Mouse (Mus musculus) CH12.LX (cell line): Measurements from ENCODE around the gene Fdps. TPM values are rescaled to one million over a fixed set of nuclear protein-coding genes. Genes with fewer than 3 reads are reported as not detected.

ENCODE experiments used
- DNase-seq: peaks from one replicate; pipeline ENCODE4 v3.0.0-alpha.2; 2013; ENCODE audit errors: extremely low read depth
- H3K27ac ChIP-seq: 2 replicates; pipeline ENCODE4 v1.5.1; 2012; ENCODE audit warnings: low read depth, mild to moderate bottlenecking, control low read depth, moderate library complexity; ENCODE audit not compliant: insufficient read depth
- H3K27me3 ChIP-seq: replicated peaks from 2 replicates; pipeline ENCODE3; 2012; ENCODE audit warnings: inconsistent platforms
- H3K36me3 ChIP-seq, 2 experiments: replicated peaks in 1 of 2; 2 replicates each; pipeline versions ENCODE3 to v1.6.1; 2012; ENCODE audit warnings: inconsistent platforms in 1 of 2, low read length in 1 of 2, mild to moderate bottlenecking in 1 of 2, mixed read lengths in 1 of 2, moderate library complexity in 1 of 2; ENCODE audit not compliant: control insufficient read depth in 1 of 2, insufficient read depth in 1 of 2
- H3K4me1 ChIP-seq, 2 experiments: 2 replicates each; pipeline ENCODE4 v1.6.1; 2012; ENCODE audit warnings: inconsistent platforms in 1 of 2, moderate library complexity in 1 of 2; ENCODE audit not compliant: insufficient read depth in 2 of 2, control insufficient read depth in 1 of 2
- H3K4me2 ChIP-seq: 2 replicates; pipeline ENCODE4 v1.6.1; 2012; ENCODE audit warnings: low read depth, mild to moderate bottlenecking, control low read depth; ENCODE audit not compliant: poor library complexity, insufficient read depth, severe bottlenecking
- H3K4me3 ChIP-seq, 3 experiments: fragments of 150-350 bp in 1 of 3; sonication (generic) in 1 of 3; replicated peaks in 1 of 3; 2 replicates each; pipeline versions ENCODE3 to v1.5.1; 2011 to 2012; ENCODE audit warnings: low read depth in 2 of 3, low read length in 2 of 3, mild to moderate bottlenecking in 2 of 3, moderate library complexity in 2 of 3, control low read depth in 1 of 3, improper control_type of control experiment in 1 of 3, inconsistent platforms in 1 of 3, mixed read lengths in 1 of 3; ENCODE audit not compliant: poor library complexity in 1 of 3
- H3K79me2 ChIP-seq: replicated peaks from 2 replicates; pipeline ENCODE4 v1.6.1; 2012; ENCODE audit warnings: mild to moderate bottlenecking, moderate library complexity; ENCODE audit not compliant: control insufficient read depth, poor library complexity, insufficient read depth, severe bottlenecking; ENCODE audit errors: extremely low read depth
- H3K9ac ChIP-seq: 2 replicates; pipeline ENCODE4 v1.6.1; 2012; ENCODE audit warnings: low read depth, mild to moderate bottlenecking, control low read depth, moderate library complexity; ENCODE audit not compliant: insufficient read depth
- H3K9me3 ChIP-seq: replicated peaks from 2 replicates; pipeline ENCODE3; 2012; ENCODE audit warnings: low read length, inconsistent platforms, mixed read lengths
- CHD2 ChIP-seq: IDR thresholded peaks from 2 replicates; pipeline ENCODE4 v1.6.1; 2011; ENCODE audit warnings: low read length, improper control_type of control experiment
- ELF1 ChIP-seq: IDR thresholded peaks from 2 replicates; pipeline ENCODE4 v1.6.1; 2014; ENCODE audit warnings: low read depth, mild to moderate bottlenecking, inconsistent platforms, low read length, improper control_type of control experiment
- HCFC1 ChIP-seq: IDR thresholded peaks from 2 replicates; pipeline ENCODE4 v1.6.1; 2012; ENCODE audit warnings: low read depth, mild to moderate bottlenecking, inconsistent platforms, low read length, improper control_type of control experiment
- MAFK ChIP-seq: IDR thresholded peaks from 2 replicates; pipeline ENCODE4 v1.6.1; 2011; ENCODE audit warnings: low read length, improper control_type of control experiment; ENCODE audit not compliant: insufficient replicate concordance
- MAZ ChIP-seq: IDR thresholded peaks from 2 replicates; pipeline ENCODE4 v1.6.1; 2012; ENCODE audit warnings: low read depth, mild to moderate bottlenecking, inconsistent platforms, low read length, improper control_type of control experiment, moderate library complexity
- MEF2A ChIP-seq: IDR thresholded peaks from 2 replicates; pipeline ENCODE4 v1.6.1; 2014; ENCODE audit warnings: low read depth, mild to moderate bottlenecking, inconsistent platforms, low read length, improper control_type of control experiment, borderline replicate concordance
- NRF1 ChIP-seq: IDR thresholded peaks from 2 replicates; pipeline ENCODE4 v1.6.1; 2014; ENCODE audit warnings: low read depth, mild to moderate bottlenecking, inconsistent platforms, low read length, improper control_type of control experiment, moderate library complexity
- PAX5 ChIP-seq: IDR thresholded peaks from 2 replicates; pipeline ENCODE4 v1.6.1; 2012; ENCODE audit warnings: low read length, inconsistent platforms, mixed read lengths
- POLR2AphosphoS2 ChIP-seq: IDR thresholded peaks from 2 replicates; pipeline ENCODE4 v1.6.1; 2011; ENCODE audit warnings: low read depth, low read length, improper control_type of control experiment
- RCOR1 ChIP-seq: conservative IDR thresholded peaks from 2 replicates; pipeline ENCODE4 v1.6.1; 2012; ENCODE audit warnings: low read depth, mild to moderate bottlenecking, inconsistent platforms, low read length, improper control_type of control experiment
- SIN3A ChIP-seq: IDR thresholded peaks from 2 replicates; pipeline ENCODE4 v1.6.1; 2012; ENCODE audit warnings: low read length, improper control_type of control experiment, inconsistent platforms
- TBP ChIP-seq: conservative IDR thresholded peaks from 2 replicates; pipeline ENCODE4 v1.6.1; 2011; ENCODE audit warnings: low read depth, low read length, improper control_type of control experiment
- TCF12 ChIP-seq: IDR thresholded peaks from 2 replicates; pipeline ENCODE4 v1.6.1; 2014; ENCODE audit warnings: low read depth, mild to moderate bottlenecking, inconsistent platforms, low read length, improper control_type of control experiment
- UBTF ChIP-seq: IDR thresholded peaks from 2 replicates; pipeline ENCODE4 v1.6.1; 2012; ENCODE audit warnings: low read depth, mild to moderate bottlenecking, inconsistent platforms, low read length, improper control_type of control experiment, moderate library complexity
- ZC3H11A ChIP-seq: IDR thresholded peaks from 2 replicates; pipeline ENCODE4 v1.6.1; 2012; ENCODE audit warnings: low read depth, mild to moderate bottlenecking, inconsistent platforms, low read length, improper control_type of control experiment
- ZNF384 ChIP-seq: IDR thresholded peaks from 2 replicates; pipeline ENCODE4 v1.6.1; 2012; ENCODE audit warnings: low read depth, low read length, improper control_type of control experiment, inconsistent platforms
- dilution Hi-C: fragments of 300-500 bp; cut with MboI; formaldehyde crosslinking; loops from 2 replicates; pipeline ENCODE4 v1.14.3; 2020; ENCODE audit warnings: low sequenced_read_pairs; ENCODE audit not compliant: extremely low pct_unique_long_range_greater_than_20kb, extremely low pct_ligation_motif_present
- in situ Hi-C: fragments of 300-500 bp; cut with MboI; formaldehyde crosslinking; loops from 3 replicates; pipeline ENCODE4 v1.14.3; 2019; ENCODE audit warnings: low sequenced_read_pairs, low pct_ligation_motif_present, low pct_unique_long_range_greater_than_20kb, mixed read lengths
- polyA plus RNA-seq: library from polyadenylated mRNA; unstranded; fragments of >175 nt; gene quantifications from 2 replicates; pipeline ENCODE4 v1.2.1, GENCODE M21; 2012; ENCODE audit warnings: low read depth; ENCODE audit not compliant: insufficient read length
- total RNA-seq, 2 experiments: library from RNA; depleted of rRNA; stranded (reverse); fragments of 300-350 nt in 1 of 2; fragments of >200 nt in 1 of 2; gene quantifications; 2 replicates each; pipeline ENCODE4 v1.2.3; 2012 to 2014

Gene Fdps
- total and polyA plus RNA-seq, 3 experiments: 177 to 572 (median 243) TPM

- H3K27me3 ChIP-seq: peaks cover 2% of the 10 kb centered on the region
- DNase-seq: no peak
- H3K9ac ChIP-seq: no peak overlapping the region
- H3K36me3 ChIP-seq: peaks cover 32 to 47% of the 10 kb centered on the region in 2 experiments
- H3K27ac ChIP-seq: no peak overlapping the region
- TF ChIP-seq SIN3A (no peak), POLR2AphosphoS2 (no peak)
- dilution Hi-C loops (no loop called here), in situ Hi-C loops (loop anchor here (5.0 kb wide), 1 partner anchor 65 kb away; no protein-coding TSS in a partner anchor)
- H3K4me3 ChIP-seq: no peak overlapping the region
- no peak overlapping the region for H3K4me2 ChIP-seq
- H3K79me2 ChIP-seq: no peaks in the 10 kb centered on the region
- no peaks in the 10 kb centered on the region for H3K9me3 ChIP-seq
- H3K4me1 ChIP-seq: peaks cover 14 to 47% of the 10 kb centered on the region in 2 experiments
Observed at GRCm38 (mm10) chr3:89092509-89093090, 9.2 kb downstream of the Fdps start.

GRCm38 (mm10) chr3:89091811-89092508 is 9.8 kb downstream of the Fdps start:
- Histone ChIP-seq H3K4me3 (no peak overlapping the region), H3K27ac (no peak overlapping the region), H3K4me1 (peaks cover 14 to 53% of the 10 kb centered on the region in 2 experiments), H3K36me3 (peaks cover 28 to 41% of the 10 kb centered on the region in 2 experiments), H3K79me2 (no peaks in the 10 kb centered on the region), H3K9ac (no peak overlapping the region), H3K27me3 (peaks cover 2% of the 10 kb centered on the region), H3K9me3 (no peaks in the 10 kb centered on the region), H3K4me2 (no peak overlapping the region)
- dilution Hi-C loops (no loop called here), in situ Hi-C loops (loop anchor here (5.0 kb wide), 1 partner anchor 65 kb away; no protein-coding TSS in a partner anchor)
- DNase-seq: no peak
- TF ChIP-seq HCFC1 (no peak), ZC3H11A (no peak), ELF1 (no peak), RCOR1 (no peak), PAX5 (no peak), MAFK (no peak), NRF1 (no peak), MEF2A (no peak), TBP (no peak), ZNF384 (no peak), MAZ (no peak), UBTF (no peak), TCF12 (no peak), CHD2 (no peak)
